Mouse (Mus musculus) spleen, postnatal 4 days (tissue): ENCODE data around the gene Pgbd5.
A peak's percentile ranks its signal among the peaks of the same experiment; 100 is the strongest.

ENCODE experiments used
- DNase-seq, 2 experiments: peaks; one replicate each; pipeline ENCODE4 v3.0.0; 2022; ENCODE audit warnings: low spot score in 2 of 2

Pgbd5 gene

GRCm38 (mm10) chr8:124346852-124347523 is 92.5 kb downstream of the Pgbd5 start:
- DNase-seq: peak; percentile 46 to 84

DNA sequence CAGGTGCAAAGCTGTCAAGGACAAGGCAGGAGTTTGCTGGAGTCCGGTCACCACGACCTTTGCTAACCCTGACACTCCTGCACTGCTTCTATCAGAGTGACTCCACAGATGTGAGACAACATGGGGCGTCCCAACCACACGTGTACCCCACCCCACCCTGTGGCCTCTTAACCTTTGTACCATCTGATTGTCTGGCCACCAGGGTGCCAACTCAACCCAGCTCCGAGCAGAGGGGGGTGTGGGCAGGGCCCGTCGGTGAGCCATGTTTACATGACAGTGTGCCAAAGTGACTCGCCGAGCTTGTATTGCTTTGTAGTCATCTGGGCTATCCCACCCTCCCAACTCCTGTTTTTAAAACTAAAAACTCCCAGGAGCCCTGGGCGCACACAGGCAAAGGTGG is 94.4 kb downstream of the Pgbd5 start:
- DNase-seq: no peak

- DNase-seq: no peak
Measured at GRCm38 (mm10) chr8:124343991-124344390, 95.5 kb downstream of the Pgbd5 start.

DNA sequence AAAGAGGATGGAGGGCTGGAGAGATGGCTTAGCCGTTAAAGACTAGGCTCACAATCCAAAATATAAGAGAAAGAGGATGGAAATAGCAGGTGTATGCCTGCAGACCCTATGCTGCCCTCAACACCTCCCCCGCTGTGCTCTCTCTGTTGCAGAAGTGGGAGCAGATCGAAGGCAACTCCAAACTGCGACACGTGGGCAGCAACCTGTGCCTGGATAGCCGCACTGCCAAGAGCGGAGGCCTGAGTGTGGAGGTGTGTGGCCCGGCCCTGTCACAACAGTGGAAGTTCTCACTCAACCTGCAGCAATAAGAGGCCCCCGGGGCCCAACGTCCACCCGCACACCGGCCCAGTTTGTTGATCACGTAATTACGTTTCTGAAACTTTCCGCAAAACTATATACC is 96.3 kb downstream of the Pgbd5 start:
- no peak for DNase-seq

GRCm38 (mm10) chr8:124340360-124341068 is 98.9 kb downstream of the Pgbd5 start:
- DNase-seq: no peak

DNA sequence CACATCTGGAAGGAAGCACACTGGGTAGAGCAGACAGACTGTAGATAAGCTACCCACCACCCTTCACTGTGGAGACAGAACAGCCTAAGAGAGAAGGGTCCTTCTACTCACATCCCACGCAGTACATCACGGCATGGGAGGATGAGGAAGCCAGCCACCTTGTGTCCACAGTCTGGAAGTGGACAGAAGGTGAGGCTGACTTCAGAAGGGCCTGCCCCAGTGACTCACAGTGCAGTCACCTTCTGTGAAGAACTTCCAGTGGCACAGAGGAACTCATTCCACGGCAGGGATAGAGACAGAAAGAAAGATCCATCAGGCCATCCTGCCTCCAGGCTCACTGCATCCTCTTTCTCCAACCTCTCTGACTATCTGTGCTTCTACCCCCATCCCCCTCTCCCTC is 99.7 kb downstream of the Pgbd5 start:
- no peak for DNase-seq

DNA sequence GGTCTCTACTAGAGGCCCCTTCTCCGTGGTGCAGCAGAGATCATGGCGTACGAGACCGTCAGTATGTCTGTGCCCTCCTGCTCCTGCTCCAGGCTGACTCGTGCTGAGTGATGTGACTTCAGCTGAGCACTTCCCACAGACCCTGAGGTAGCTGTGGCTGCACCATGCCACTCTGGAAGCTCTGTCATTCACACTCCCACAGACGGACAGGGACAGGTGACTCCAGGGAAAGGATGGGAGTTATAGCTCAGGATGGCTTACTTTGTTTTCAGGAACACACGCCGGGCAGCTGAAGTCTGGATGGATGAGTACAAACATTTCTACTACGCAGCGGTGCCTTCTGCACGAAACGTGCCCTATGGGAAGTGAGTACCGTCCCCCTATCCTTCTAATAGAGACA is 103.2 kb downstream of the Pgbd5 start:
- no peak for DNase-seq

GRCm38 (mm10) chr8:124331706-124332105 is 107.8 kb downstream of the Pgbd5 start:
- no peak for DNase-seq

- DNase-seq: no peak
Measured at GRCm38 (mm10) chr8:124331094-124331493, 108.4 kb downstream of the Pgbd5 start.

DNA sequence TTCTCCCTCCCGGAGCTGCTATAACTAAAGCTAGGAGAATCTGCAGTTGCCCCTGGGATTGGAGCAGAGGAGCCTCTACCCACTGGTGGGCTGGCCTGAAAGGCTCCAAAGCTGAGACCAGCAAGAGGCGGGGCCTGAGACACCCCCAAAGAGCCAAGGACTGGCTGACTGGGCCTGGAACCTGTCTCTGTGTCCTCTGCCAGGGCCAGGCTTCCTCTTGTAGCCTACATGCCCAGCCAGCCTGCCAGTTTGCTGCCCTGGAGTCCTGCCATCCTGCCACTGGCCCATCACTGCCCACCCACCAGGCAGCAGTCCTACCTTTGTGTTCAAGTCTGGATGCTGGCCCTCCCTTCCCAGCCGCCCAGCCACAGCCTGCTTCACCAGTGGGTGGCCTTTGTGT is 109.0 kb downstream of the Pgbd5 start:
- no peak for DNase-seq

- no peak for DNase-seq
Measured at GRCm38 (mm10) chr8:124329690-124330089, 109.8 kb downstream of the Pgbd5 start.

- no peak for DNase-seq
Measured at GRCm38 (mm10) chr8:124328259-124328658, 111.2 kb downstream of the Pgbd5 start.

- DNase-seq: no peak
Measured at GRCm38 (mm10) chr8:124323356-124323755, 116.1 kb downstream of the Pgbd5 start.

GRCm38 (mm10) chr8:124321227-124321840 is 118.1 kb downstream of the Pgbd5 start:
- DNase-seq: no peak

- DNase-seq: no peak
Measured at GRCm38 (mm10) chr8:124319316-124319652, 120.2 kb downstream of the Pgbd5 start.
